Mouse (Mus musculus) cerebellum, adult (tissue): ENCODE data around the gene Gm29644.
"Not testable (repeated sequence)": the region's sequence is repeated elsewhere in the genome, so short reads cannot be mapped to it uniquely, and the experiment has no call there.

Experiments used
- ATAC-seq: cut with Nextera tagmentation; 2 replicates; pipeline ENCODE4 v1.9.2; 2017; ENCODE audit warnings: mild to moderate bottlenecking, moderate library complexity, mixed read lengths; ENCODE audit not compliant: insufficient number of reproducible peaks, low FRiP score, low TSS enrichment

The Gm29644 gene

DNA sequence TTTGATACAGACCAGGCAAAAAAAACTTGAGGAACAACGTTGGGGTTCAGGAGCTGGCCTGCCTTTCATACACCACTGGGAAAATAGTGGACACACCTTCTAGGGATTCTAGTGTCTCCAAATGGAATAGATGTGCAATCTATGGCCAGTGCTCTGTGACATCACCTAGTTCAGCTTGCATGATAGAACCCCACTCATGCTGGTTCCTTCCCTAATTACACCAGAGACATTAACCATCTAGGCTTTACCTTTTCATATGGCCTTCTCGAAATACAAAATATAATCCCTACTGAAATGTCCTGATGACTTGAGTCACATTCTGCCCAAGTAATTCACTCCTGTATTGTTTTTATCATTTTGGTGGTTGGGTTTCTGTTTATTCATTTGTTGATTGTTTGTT lies at the start of gene Gm29644, which contains the start of gene Gm29423:
Gene Gm29644, minus strand, starts transcription at position 157 of the 400 bp plus-strand sequence.
Gene Gm29423, minus strand, starts transcription at position 101 of the 400 bp plus-strand sequence.
- ATAC-seq = not testable (repeated sequence)

DNA sequence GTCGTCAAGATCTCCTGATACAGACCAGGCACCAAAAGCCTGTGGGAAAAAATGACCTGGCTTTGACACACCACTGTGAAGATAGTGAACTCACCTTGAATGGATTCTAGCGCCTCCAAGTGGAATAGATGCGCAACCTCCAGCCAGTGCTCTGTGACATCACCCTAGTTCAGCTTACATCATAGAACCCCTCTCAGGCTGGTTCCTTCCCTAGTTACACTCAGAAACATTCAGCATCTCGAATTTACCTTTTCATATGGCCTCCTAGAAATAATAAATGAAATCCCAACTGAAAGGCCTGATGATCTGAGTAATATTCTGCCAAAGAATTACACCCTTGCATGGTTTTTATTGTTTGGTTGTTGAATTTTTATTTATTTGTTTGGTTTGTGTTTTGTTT lies 29.6 kb downstream of the Gm29644 start, which contains the start of gene Gm21118:
Gene Gm21118, minus strand, starts transcription at position 101 of the 400 bp plus-strand sequence.
- ATAC-seq = not testable (repeated sequence)
